Comparison of ENCODE assay signal across 19 mouse cellular contexts in the genomic region with DNA sequence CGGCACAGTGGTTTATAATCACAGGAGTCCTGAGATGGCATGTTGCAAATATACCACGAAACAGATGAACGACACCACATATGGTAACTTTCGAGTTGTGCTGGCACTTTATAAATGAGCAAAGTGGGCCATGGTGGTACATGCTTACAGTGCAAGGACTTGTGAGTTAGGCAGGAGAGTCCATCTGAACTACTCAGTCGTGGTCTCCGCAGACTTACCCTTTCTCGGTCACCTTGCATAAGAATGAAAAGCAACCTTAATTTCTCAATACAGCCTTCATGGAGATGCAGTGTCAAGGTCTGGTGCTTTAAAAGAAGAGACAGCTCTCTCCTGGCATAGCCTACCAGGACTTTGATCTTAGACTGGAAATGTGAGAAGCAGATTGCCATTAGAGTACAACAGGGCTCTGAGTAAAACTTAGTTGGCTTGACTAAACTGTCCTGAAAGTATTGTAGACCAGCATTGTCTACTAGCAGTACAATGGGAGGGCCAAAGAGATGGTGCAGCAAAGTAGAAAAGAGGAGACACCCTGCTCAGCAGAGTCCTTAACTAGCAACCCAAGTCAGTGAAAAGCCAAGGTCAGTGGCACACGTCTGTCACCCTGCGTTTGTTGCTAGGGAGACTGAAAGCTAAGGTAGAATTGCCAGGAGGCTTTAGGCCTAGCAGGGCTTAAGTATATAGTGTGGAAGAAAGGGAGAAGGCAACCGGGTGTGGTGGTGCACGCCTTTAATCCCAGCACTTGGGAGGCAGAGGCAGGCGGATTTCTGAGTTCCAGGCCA. TPM values are rescaled to one million over a fixed set of nuclear protein-coding genes. Genes with fewer than 3 reads are reported as not detected.
DNase-seq lines count a peak whose midpoint lies in the region; TF ChIP-seq lines count a peak whose summit lies in the region.
"Had no signal": no experiment of that assay in that cellular context is flagged by ENCODE, and none has a peak within 500 bp of the region (broad histone marks: within the 10 kb centered on the region; RNA-seq: fewer than 3 reads in every experiment).

No protein-coding gene starts in this region.

- H3K36me3 ChIP-seq in kidney, adult 2 months (ENCODE audit: control insufficient read depth, insufficient read depth, low read length): peaks cover 4% of the 10 kb centered on the region
- H3K36me3 ChIP-seq in ES-Bruce4 (ENCODE audit: control insufficient read depth, insufficient read depth, low read length, poor library complexity, severe bottlenecking) (peaks cover 70% of the 10 kb centered on the region), myocyte (ENCODE audit: control insufficient read depth, insufficient read depth) (peaks cover 72% of the 10 kb centered on the region)

- H3K4me2 ChIP-seq in myocyte (ENCODE audit: low read depth): no peak overlapping the region
- H3K4me2 ChIP-seq: embryonic facial prominence, embryonic 13.5 days; limb, embryonic 13.5 days; neural tube, embryonic 15.5 days had no signal

- H3K4me1 ChIP-seq in kidney, adult 2 months (ENCODE audit: control insufficient read depth, insufficient read depth, low read length): peaks cover 5% of the 10 kb centered on the region; the same call in 1 of the 2 replicates
- peaks cover 2% of the 10 kb centered on the region for H3K4me1 ChIP-seq in ES-Bruce4 (ENCODE audit: control insufficient read depth, insufficient read depth, low read length)

- DNase-seq in kidney, adult 2 months: peak; percentile 46
- no peak for DNase-seq in kidney, postnatal 14 days
- peak; percentile 80 for DNase-seq in R1 (ENCODE audit: low read depth, low spot score)
- no peak for DNase-seq in cerebellum, adult 9-10 months
- DNase-seq in left cerebral cortex, adult 2 months (ENCODE audit: extremely low spot score in 1 of 2, low spot score in 2 of 2): no peak
- DNase-seq: cerebellum, adult 9-11 months; gastrocnemius, postnatal 25 days; spleen, adult 18-20 months; thymus, adult 2 months had no signal

- H3K4me3 ChIP-seq in kidney, adult 2 months (ENCODE audit: insufficient read depth, low read depth, low read length): no peak overlapping the region
- H3K4me3 ChIP-seq in ES-Bruce4 (ENCODE audit: low read depth, low read length): no peak overlapping the region
- H3K4me3 ChIP-seq in myocyte: no peak overlapping the region
- no peak overlapping the region for H3K4me3 ChIP-seq in left cerebral cortex, adult 2 months
- H3K4me3 ChIP-seq: embryonic facial prominence, embryonic 13.5 days; hindbrain, embryonic 10.5 days; limb, embryonic 13.5 days; midbrain, embryonic 10.5 days; neural tube, embryonic 15.5 days had no signal

- no peak for TF ChIP-seq CTCF in kidney, adult 2 months (conservative IDR thresholded peaks at IDR 0.05; ENCODE audit: insufficient read depth, insufficient read length, low read depth, low read length)
- TF ChIP-seq CTCF in ES-Bruce4 (IDR thresholded peaks at IDR 0.05; ENCODE audit: low read depth, low read length): no peak
- no peak for TF ChIP-seq CTCF in left cerebral cortex, adult 2 months (IDR thresholded peaks at IDR 0.05)

- H3ac ChIP-seq in myocyte (ENCODE audit: control insufficient read depth, insufficient read length): no peak overlapping the region

- no peak overlapping the region for H3K27ac ChIP-seq in kidney, adult 2 months (ENCODE audit: insufficient read depth, low read depth, low read length)
- H3K27ac ChIP-seq in ES-Bruce4 (ENCODE audit: insufficient read depth, low read length): 0 out of 2 replicates have a peak overlapping the region, but pooled peaks have one; percentile 2
- H3K27ac ChIP-seq in left cerebral cortex, adult 2 months: no peak overlapping the region
- H3K27ac ChIP-seq: embryonic facial prominence, embryonic 13.5 days; hindbrain, embryonic 10.5 days; limb, embryonic 13.5 days; macrophage; midbrain, embryonic 10.5 days; neural tube, embryonic 15.5 days had no signal

- peaks cover 31% of the 10 kb centered on the region for H3K79me2 ChIP-seq in myocyte (ENCODE audit: control insufficient read depth, insufficient read depth)

- TF ChIP-seq EP300 in ES-Bruce4 (IDR thresholded peaks at IDR 0.05; ENCODE audit: insufficient read depth, low read depth, low read length): no peak

- peaks cover 1% of the 10 kb centered on the region; the same call in 1 of the 2 replicates for H3K9me3 ChIP-seq in ES-Bruce4 (replicated peaks; ENCODE audit: control insufficient read depth, insufficient read depth, low read length, poor library complexity, severe bottlenecking)
- H3K9me3 ChIP-seq: embryonic facial prominence, embryonic 13.5 days; hindbrain, embryonic 10.5 days; limb, embryonic 13.5 days; midbrain, embryonic 10.5 days; neural tube, embryonic 15.5 days had no signal

- 81% methylated on average over 12 of the region's 12 CpGs for WGBS in kidney, adult 2 months

- no peak overlapping the region for H3K9ac ChIP-seq in ES-Bruce4 (ENCODE audit: low read depth, poor library complexity, severe bottlenecking)
- H3K9ac ChIP-seq: embryonic facial prominence, embryonic 13.5 days; limb, embryonic 13.5 days; neural tube, embryonic 15.5 days had no signal

- intact Hi-C loops in left cerebral cortex, adult 2 months (cut with DNase I): no loop called here

- TF ChIP-seq POLR2A in kidney, adult 2 months (IDR thresholded peaks at IDR 0.05; ENCODE audit: low read depth, low read length): no peak
- no peak for TF ChIP-seq POLR2A in ES-Bruce4 (IDR thresholded peaks at IDR 0.05; ENCODE audit: insufficient read depth, low read length)
- peak; percentile 32 for TF ChIP-seq POLR2A in myocyte (IDR thresholded peaks at IDR 0.05; ENCODE audit: insufficient read length, low read depth)

- no peaks in the 10 kb centered on the region for H3K27me3 ChIP-seq in kidney, adult 2 months (replicated peaks; ENCODE audit: control insufficient read depth, insufficient read depth, low read length)
- no peaks in the 10 kb centered on the region for H3K27me3 ChIP-seq in ES-Bruce4 (ENCODE audit: control insufficient read depth, insufficient read depth, low read length, poor library complexity, severe bottlenecking)
- H3K27me3 ChIP-seq in myocyte (ENCODE audit: control insufficient read depth, insufficient read depth, insufficient read length): no peaks in the 10 kb centered on the region
- H3K27me3 ChIP-seq: embryonic facial prominence, embryonic 13.5 days; limb, embryonic 13.5 days; neural tube, embryonic 15.5 days had no signal

TF ChIP-seq in myocyte, 11 proteins besides CTCF, POLR2A, EP300 and RAD21:
- TF ChIP-seq CEBPB (IDR thresholded peaks at IDR 0.05; ENCODE audit: insufficient read depth, poor library complexity, severe bottlenecking) (no peak), POLR2AphosphoS2 (IDR thresholded peaks at IDR 0.05; ENCODE audit: insufficient read length, low read depth) (peak; percentile 88), TCF12 (IDR thresholded peaks at IDR 0.05; ENCODE audit: insufficient read depth, poor library complexity, severe bottlenecking) (no peak), MAX (IDR thresholded peaks at IDR 0.05; ENCODE audit: low read depth) (no peak), TCF3 (IDR thresholded peaks at IDR 0.05; ENCODE audit: insufficient read length, low read depth) (no peak), REST (IDR thresholded peaks at IDR 0.05; ENCODE audit: insufficient read depth, insufficient read length) (no peak)

RNA-seq across cellular contexts. Expression of gene Rpl37, which starts 5.3 kb away (rescaled TPM):
- polyA plus RNA-seq in kidney, adult 2 months (2012; rRNA removed): 663 and 821 TPM in 2 replicates
- polyA plus RNA-seq in ES-Bruce4 (2011; ENCODE audit: insufficient read depth, insufficient read length, low read depth, missing spikeins) (685 and 750 TPM in 2 replicates), myocyte (2012; fragmentation: generic; extraction: Trizol) (3,306 TPM)
- 100 to 1,000 TPM; 252 to 283 TPM for total RNA-seq in left cerebral cortex, adult 2 months (2021)

RNA-seq across cellular contexts. Expression of gene Card6, which starts 13.4 kb away (rescaled TPM):
- polyA plus RNA-seq in kidney, adult 2 months (2012; rRNA removed): 1.9 and 2.6 TPM in 2 replicates
- polyA plus RNA-seq in ES-Bruce4 (2011; ENCODE audit: insufficient read depth, insufficient read length, low read depth, missing spikeins) (0.67 and 0.82 TPM in 2 replicates), myocyte (2012; fragmentation: generic; extraction: Trizol) (4.2 TPM)
- total RNA-seq in left cerebral cortex, adult 2 months (2021): 1 to 10 TPM; 2.2 to 2.7 TPM

RNA-seq across cellular contexts. Expression of gene Prkaa1, which starts 21.9 kb away (rescaled TPM):
- 5.3 and 6.5 TPM in 2 replicates for polyA plus RNA-seq in kidney, adult 2 months (2012; rRNA removed)
- polyA plus RNA-seq in ES-Bruce4 (2011; ENCODE audit: insufficient read depth, insufficient read length, low read depth, missing spikeins): 24.6 and 26.0 TPM in 2 replicates
- 14.9 TPM for polyA plus RNA-seq in myocyte (2012; fragmentation: generic; extraction: Trizol)
- 10 to 100 TPM; 20.1 to 21.7 TPM for total RNA-seq in left cerebral cortex, adult 2 months (2021)

RNA-seq across cellular contexts. Expression of gene C7, which starts 58.2 kb away (rescaled TPM):
- 2.2 and 2.3 TPM in 2 replicates for polyA plus RNA-seq in kidney, adult 2 months (2012; rRNA removed)
- polyA plus RNA-seq in ES-Bruce4 (2011; ENCODE audit: insufficient read depth, insufficient read length, low read depth, missing spikeins) (0.24 TPM in 1 of 2 replicates, not detected in the other), myocyte (2012; fragmentation: generic; extraction: Trizol) (not detected)
- total RNA-seq in left cerebral cortex, adult 2 months (2021): under 1 TPM; 0.65 to 0.81 TPM
- polyA plus RNA-seq: C2C12; embryonic facial prominence, embryonic 13.5 days; macrophage; midbrain, embryonic 10.5 days; stomach, embryonic 14.5 days had no signal

Comparison
In these comparisons a context has a peak if more than half of its experiments do, and no peak if none do; other contexts are left out.
1. DNase-seq: peak in kidney, adult 2 months (single experiment) and R1 (single experiment); none in kidney, postnatal 14 days (single experiment), cerebellum, adult 9-10 months (single experiment) and left cerebral cortex, adult 2 months (0 of 2).